Mouse (Mus musculus) cortical plate, adult 2 months (tissue): ENCODE measurements around the gene Apba3. TPM values are rescaled to one million over a fixed set of nuclear protein-coding genes. Genes with fewer than 3 reads are reported as not detected.
"Not testable (repeated sequence)": the region's sequence is repeated elsewhere in the genome, so short reads cannot be mapped to it uniquely, and the experiment has no call there.

Experiments
- H3K27ac ChIP-seq: fragments of 200-500 bp; 2 replicates; pipeline ENCODE4 v1.5.1; 2012; ENCODE audit warnings: low read length, control low read depth, inconsistent platforms; ENCODE audit not compliant: insufficient read depth
- H3K4me1 ChIP-seq: fragments of 200-500 bp; 2 replicates; pipeline ENCODE4 v1.6.1; 2011; ENCODE audit warnings: low read length; ENCODE audit not compliant: control insufficient read depth, insufficient read depth
- H3K4me3 ChIP-seq: fragments of 200-500 bp; 2 replicates; pipeline ENCODE4 v1.5.1; 2011; ENCODE audit warnings: mild to moderate bottlenecking, low read length, control low read depth; ENCODE audit not compliant: insufficient read depth
- CTCF ChIP-seq: fragments of 200-500 bp; IDR thresholded peaks from 2 replicates; pipeline ENCODE4 v1.5.1; 2011; ENCODE audit warnings: mild to moderate bottlenecking, control low read depth, low read length; ENCODE audit not compliant: insufficient read depth; ENCODE audit errors: extremely low read depth
- POLR2A ChIP-seq: fragments of 200-500 bp; IDR thresholded peaks from 2 replicates; pipeline ENCODE4 v1.6.1; 2011; ENCODE audit warnings: mild to moderate bottlenecking, low read length, control low read depth; ENCODE audit not compliant: insufficient read depth; ENCODE audit errors: extremely low read depth
- polyA plus RNA-seq: library from polyadenylated mRNA; depleted of rRNA; stranded (reverse); fragments of >200 nt; gene quantifications from 2 replicates; pipeline ENCODE4 v1.2.3, GENCODE M21; 2012; rRNA removed

Gene Apba3
- 52.1 and 58.2 TPM in 2 replicates for polyA plus RNA-seq

DNA sequence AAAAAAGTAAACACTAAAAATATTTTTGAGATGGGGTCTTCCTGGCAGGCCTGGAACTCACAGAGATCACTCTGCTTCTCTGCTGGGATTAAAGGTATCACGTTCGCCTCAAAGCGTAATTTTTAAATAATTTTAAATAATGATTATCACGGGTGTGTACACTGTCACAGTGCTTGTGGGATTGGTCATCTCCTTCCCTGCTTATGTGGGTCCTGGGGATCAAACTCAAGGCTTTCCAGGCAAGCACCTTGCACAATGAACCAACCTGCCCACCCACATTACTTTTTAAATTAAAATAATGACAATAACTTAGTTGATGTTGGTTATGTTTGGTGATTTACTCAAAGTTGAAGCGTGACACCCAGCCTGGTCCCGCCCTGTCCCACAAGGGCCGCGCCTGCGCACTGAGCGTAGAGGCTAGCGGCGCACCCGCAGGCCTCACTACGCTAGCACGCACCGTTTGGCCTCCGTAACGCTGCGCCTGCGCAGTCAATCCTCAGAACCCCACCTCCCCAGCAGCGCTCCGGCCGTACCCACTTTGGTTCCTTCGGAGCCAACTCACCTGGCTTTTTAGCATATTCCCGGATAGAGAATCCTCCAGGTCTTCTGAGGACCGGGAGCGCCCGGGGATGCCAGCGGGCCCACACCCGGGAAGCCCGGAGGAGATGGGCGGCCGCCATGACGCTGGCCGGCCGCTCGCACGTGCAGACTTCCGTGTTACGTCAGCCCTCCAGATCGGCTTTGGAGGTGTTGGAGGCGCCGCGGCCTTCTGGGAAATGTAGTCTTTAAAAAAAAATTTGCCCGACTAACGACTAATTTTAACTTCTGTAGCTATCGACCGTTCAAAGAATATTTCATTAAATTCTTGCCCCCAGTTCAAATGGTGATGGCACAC, at the start of gene Apba3, which contains the start of gene Mrpl54:
TSS of gene Apba3 (plus strand) at position 750 of the 895 bp plus-strand sequence.
TSS of gene Mrpl54 (minus strand) at position 724 of the 895 bp plus-strand sequence.
- no peak for TF ChIP-seq CTCF
- peak; percentile 53; the same call in 1 of the 2 replicates for TF ChIP-seq POLR2A
- Histone ChIP-seq H3K27ac (peak within 1 kb of the TSS; percentile 85), H3K4me3 (peak within 1 kb of the TSS; percentile 49), H3K4me1 (no peaks in the 10 kb centered on the region)

DNA sequence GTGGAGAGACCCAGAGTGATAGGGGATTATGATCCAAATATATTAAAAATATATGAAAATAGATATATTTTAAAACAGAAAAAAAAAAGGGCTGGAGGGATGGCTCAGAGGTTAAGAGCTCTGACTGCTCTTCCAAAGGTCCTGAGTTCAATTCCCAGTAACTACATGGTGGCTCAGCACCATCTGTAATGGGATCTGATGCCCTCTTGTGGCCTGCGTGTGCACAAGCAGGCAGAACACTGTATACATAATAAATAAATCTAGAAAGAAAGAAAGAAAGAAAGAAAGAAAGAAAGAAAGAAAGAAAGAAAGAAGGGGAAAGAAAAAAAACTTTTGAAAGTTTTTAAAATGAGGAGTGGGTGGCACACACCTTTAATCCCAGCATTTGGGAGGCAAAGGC, 49.5 kb upstream of the Apba3 start:
- H3K4me3 ChIP-seq, H3K4me1 ChIP-seq, H3K27ac ChIP-seq: not testable (repeated sequence)
- TF ChIP-seq CTCF = peak; percentile 45

DNA sequence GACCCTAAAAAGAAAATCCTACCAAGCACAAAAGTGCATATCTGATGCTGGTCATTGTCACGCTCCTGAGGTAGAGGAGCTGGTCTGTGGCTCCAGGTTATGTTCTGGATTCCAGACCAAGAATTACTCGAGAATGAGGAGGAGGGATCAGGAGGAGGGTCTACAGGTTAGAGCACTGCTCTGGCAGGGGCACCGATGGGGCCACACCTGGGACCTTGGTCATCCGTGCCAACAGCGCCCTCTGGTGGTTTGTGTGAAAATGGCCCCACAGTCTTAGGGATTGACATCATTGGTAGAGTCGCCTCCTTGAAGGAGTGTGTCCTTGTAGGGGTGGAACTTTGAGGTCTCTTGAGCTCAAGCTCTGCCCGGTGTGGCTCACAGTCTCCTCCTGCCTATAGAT, 48.8 kb upstream of the Apba3 start:
- no peak overlapping the region for H3K4me3 ChIP-seq
- H3K4me1 ChIP-seq = no peaks in the 10 kb centered on the region
- H3K27ac ChIP-seq = no peak overlapping the region
- TF ChIP-seq CTCF (peak; percentile 80), POLR2A (no peak)

DNA sequence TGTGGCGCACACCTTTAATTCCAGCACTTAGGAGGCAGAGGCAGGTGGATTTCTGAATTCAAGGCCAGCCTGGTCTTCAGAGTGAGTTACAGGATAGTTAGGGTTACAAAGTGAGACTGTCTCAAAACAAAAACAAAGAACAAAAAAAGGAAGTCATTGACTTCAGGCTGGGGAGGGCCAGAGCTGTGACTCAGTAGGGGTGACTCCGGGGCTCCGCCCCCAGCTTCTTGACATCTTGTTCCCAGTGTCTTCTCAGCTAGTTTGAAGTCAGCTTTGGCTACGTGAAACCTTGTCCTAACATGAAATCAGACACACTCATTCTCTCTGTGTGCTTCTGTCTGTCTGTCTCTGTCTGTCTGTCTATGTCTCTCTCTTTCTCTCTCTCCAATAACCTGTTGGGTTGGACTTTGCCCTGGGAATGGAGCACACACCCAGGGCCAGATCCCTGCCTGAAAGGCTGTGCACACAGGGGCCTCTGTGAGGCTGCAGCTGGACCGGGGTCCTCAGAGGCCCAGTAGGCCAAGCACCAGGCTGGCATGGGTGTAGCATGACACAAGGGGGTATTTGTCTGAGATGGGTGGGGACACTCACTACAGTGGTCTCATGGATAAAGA, 45.3 kb upstream of the Apba3 start:
- no peak overlapping the region for H3K4me3 ChIP-seq
- TF ChIP-seq CTCF (no peak), POLR2A (no peak)
- no peak overlapping the region for H3K27ac ChIP-seq
- no peaks in the 10 kb centered on the region for H3K4me1 ChIP-seq

DNA sequence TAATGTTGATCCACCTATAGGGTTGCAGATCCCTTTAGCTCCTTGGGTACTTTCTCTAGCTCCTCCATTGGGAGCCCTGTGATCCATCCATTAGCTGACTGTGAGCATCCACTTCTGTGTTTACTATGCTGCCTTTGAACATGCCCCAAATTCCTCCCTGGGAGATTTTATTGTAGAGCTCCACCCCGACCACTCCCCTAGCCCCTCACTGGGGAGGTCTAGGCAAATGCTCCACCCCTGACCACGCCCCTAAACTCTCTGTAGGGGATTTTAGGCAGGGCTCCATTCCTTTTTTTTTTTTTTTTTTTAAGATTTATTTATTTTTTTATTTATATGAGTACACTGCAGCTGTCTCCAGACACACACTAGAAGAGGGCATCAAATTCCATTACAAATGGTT, 43.0 kb upstream of the Apba3 start:
- H3K4me3 ChIP-seq, H3K4me1 ChIP-seq, H3K27ac ChIP-seq: not testable (repeated sequence)

DNA sequence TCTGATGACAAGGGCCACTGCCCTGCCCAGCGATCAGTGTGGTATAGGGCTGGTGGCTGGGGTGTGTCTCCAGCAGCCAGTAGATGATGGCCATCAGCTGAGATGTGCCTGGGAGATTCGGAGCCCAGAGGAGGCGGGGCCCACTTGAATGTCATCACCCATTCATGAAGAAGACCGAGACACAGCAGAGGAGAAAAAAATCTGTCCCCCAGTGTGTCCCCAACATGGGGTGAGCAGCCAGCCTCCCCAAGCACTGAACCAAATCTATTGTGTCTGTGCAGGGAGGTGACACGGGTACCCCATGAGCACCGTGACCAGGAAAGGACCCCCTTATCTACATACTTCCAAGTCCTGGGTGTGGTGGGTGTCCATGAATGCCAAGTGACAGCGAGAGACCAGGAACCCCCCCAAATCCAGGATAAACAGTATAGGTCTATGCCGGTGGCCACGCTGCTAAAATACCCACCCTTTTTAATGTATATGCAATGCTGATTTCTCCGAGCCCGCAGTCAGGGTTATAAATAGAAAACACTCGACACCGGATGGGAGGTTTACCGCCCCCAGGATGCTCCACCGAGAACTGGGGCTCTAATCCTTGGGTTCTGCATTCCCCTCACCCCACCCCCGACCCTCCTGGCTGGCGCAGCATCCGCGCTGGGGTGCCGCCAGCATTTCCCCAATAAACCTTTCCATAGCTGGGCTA, 36.9 kb upstream of the Apba3 start:
- Histone ChIP-seq H3K27ac (peak overlapping the region; percentile 95), H3K4me3 (peak overlapping the region; percentile 95), H3K4me1 (peaks cover 6% of the 10 kb centered on the region; the same call in 1 of the 2 replicates)
- TF ChIP-seq CTCF (no peak), POLR2A (0 out of 2 replicates have a peak, but pooled peaks have one; percentile 27)

DNA sequence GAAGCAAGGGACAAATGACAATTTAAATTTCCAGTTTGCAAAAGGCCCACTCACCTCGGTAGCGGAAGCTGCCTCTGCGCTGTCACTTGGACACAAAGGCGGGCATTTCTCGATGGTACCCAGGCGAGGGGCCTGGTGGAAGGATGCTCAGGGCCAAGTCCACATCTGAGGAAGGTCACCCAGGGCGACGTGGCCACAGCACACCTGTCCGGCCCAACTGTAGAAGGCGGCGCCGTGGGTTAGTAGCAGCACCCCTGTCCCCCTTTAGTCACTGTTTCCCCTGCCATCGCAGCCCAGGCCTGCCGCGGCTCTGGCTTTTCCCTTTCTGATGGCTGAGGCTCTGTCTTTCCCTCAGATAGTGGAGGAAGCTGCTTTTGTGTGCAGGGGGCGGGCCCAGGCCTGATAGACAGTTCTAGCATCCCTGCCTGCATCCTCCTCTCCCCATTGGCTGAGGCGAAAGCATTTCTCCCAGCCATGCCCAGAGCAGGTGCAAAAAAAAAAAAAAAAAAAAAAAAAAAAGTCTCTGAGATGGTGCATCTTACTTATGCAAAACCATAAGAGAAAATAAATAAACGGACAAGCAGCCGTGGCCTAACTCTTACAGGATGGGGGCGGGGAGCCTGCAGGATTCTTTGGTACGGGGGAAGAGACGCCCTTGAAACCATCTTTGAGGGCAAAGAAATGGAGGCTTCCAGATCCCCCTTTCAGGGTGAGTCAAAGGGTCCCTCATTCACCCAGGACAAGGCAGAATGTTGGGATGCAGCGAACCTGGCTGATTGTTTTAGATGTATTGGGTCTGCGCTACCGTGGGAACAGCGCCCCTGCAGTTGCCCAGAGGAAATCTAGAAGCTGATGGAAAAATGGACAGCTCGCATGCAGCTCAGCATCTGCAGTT, 36.1 kb upstream of the Apba3 start, which contains the start of gene Atcay:
TSS of gene Atcay (minus strand) at position 396 of the 895 bp plus-strand sequence.
- H3K27ac ChIP-seq = peak within 1 kb of the TSS; percentile 95
- TF ChIP-seq POLR2A (peak; percentile 98), CTCF (peak; percentile 61)
- peaks cover 6% of the 10 kb centered on the region; the same call in 1 of the 2 replicates for H3K4me1 ChIP-seq
- peak within 1 kb of the TSS; percentile 95 for H3K4me3 ChIP-seq

DNA sequence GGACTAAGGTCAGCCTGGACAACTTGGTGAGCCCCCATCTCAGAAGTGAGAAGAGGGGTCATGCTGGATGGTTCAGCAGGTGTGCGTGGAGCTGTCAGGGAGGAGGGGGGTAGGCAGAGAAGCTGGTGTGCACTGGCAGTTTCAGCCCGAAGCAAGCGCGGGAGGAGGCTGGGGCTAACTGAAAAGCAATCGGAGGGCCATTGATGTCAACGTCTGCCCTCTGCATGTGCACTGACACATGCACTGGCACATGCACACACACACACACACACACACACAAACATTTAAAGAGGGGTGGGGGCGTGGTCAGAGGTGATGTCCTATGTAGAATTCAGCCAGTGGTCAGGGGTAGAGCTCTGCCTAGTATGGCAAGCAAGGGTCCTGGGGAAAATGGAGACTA, 35.3 kb upstream of the Apba3 start:
- Histone ChIP-seq H3K4me1 (peaks cover 6% of the 10 kb centered on the region; the same call in 1 of the 2 replicates), H3K27ac (peak overlapping the region; percentile 36; the same call in 1 of the 2 replicates), H3K4me3 (peak overlapping the region; percentile 95)
- no peak for TF ChIP-seq CTCF
- TF ChIP-seq POLR2A = no peak
